Mouse (Mus musculus): Measurements from ENCODE around the gene Tbx5. TPM values are rescaled to one million over a fixed set of nuclear protein-coding genes. Genes with fewer than 3 reads are reported as not detected.

Gene Tbx5
- polyA plus RNA-seq, 1 experiment from 2014 or later = 58.7 TPM

DNA sequence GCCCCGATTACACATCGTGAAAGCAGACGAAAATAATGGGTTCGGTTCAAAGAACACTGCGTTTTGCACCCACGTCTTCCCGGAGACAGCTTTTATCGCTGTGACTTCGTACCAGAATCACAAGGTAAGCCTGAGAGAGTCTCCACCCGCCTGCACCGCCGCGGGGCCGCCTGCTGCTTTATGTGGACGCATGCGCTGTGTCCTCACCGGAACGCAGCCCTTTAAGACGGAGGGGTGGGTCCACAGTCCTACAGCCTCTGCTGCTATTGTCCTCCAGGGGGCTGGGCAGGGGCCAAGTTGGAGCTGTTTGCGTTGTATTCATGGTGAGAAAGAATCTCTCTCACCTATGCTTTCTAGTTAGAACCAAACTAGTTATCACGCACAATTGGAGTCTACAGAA, 12.5 kb downstream of the Tbx5 start:
- H3K4me1 ChIP-seq (replicated peaks; ENCODE audit: control insufficient read depth, insufficient read depth, low read length) = peaks cover 14% of the 10 kb centered on the region
- H3K27ac ChIP-seq (ENCODE audit: low read length) = peak overlapping the region; percentile 25
- H3K27me3 ChIP-seq (ENCODE audit: control insufficient read depth, insufficient read depth, low read depth, low read length) = peaks cover 27% of the 10 kb centered on the region
- peak; percentile 32; the same call in 1 of the 2 replicates for ATAC-seq (ENCODE audit: low read depth)
- H3K9me3 ChIP-seq (ENCODE audit: control insufficient read depth, low read length) = no peaks in the 10 kb centered on the region
- WGBS = 1% methylated on average over 21 of the region's 21 CpGs
- H3K4me3 ChIP-seq (ENCODE audit: low read length) = peak overlapping the region; percentile 35
- H3K4me2 ChIP-seq (ENCODE audit: low read depth, low read length) = peak overlapping the region; percentile 61
- H3K9ac ChIP-seq (ENCODE audit: low read length) = peak overlapping the region; percentile 56
- no peaks in the 10 kb centered on the region; the same call in 1 of the 2 replicates for H3K36me3 ChIP-seq (ENCODE audit: control insufficient read depth, insufficient read depth, low read length)

DNA sequence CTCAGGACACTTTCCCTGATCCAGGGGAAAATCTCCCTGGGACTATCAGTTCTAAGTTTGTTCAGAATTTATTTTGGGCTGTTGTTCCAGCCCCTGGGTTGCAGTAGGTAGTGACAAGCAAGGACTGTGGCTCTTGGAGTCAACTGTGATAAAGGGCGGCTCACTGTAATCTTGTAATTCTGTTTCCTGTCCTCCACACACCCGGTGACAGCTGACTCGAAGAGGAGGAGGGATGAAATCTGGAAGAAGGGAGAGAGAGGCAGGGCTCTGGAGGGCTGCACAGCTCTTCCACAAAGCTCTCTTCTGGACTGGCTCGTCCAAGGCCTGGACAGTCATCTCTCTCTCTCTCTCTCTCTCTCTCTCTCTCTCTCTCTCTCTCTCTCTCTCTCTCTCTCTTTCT, 24.6 kb downstream of the Tbx5 start:
- Histone ChIP-seq H3K27me3 (ENCODE audit: control insufficient read depth, insufficient read depth, low read depth, low read length) (no peaks in the 10 kb centered on the region), H3K4me2 (ENCODE audit: low read depth, low read length) (no peak overlapping the region), H3K4me1 (replicated peaks; ENCODE audit: control insufficient read depth, insufficient read depth, low read length) (no peaks in the 10 kb centered on the region), H3K4me3 (ENCODE audit: low read length) (no peak overlapping the region), H3K36me3 (ENCODE audit: control insufficient read depth, insufficient read depth, low read length) (peaks cover 10% of the 10 kb centered on the region; the same call in 1 of the 2 replicates), H3K27ac (ENCODE audit: low read length) (no peak overlapping the region), H3K9me3 (ENCODE audit: control insufficient read depth, low read length) (no peaks in the 10 kb centered on the region), H3K9ac (ENCODE audit: low read length) (no peak overlapping the region)
- ATAC-seq (ENCODE audit: low read depth) = peak; percentile 34; the same call in 1 of the 2 replicates
- whole genome bisulfite sequencing = 17% methylated on average over 4 of the region's 4 CpGs

DNA sequence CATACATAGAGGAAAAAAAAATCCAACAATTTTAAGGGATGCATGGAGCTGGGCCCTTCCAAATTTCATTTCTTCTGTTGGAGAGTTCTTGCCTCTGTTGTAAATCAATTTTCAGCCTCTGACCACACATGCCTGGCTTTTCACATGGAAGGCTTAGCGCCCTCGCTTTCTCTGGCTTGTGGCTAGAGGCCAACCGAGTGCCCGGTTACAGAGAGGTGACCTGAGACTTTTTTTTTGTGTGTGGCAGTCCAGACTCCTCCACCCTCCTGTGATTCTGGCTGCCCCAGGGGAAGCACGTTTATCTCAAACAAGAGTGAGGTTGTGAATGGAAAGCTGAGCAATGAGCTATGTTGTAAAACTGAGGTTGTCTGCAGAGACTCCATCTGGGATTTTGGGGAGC, 28.8 kb downstream of the Tbx5 start:
- WGBS = 74% methylated on average over 5 of the region's 5 CpGs
- Histone ChIP-seq H3K9ac (ENCODE audit: low read length) (no peak overlapping the region), H3K27me3 (ENCODE audit: control insufficient read depth, insufficient read depth, low read depth, low read length) (no peaks in the 10 kb centered on the region), H3K4me3 (ENCODE audit: low read length) (no peak overlapping the region), H3K36me3 (ENCODE audit: control insufficient read depth, insufficient read depth, low read length) (peaks cover 10% of the 10 kb centered on the region; the same call in 1 of the 2 replicates), H3K27ac (ENCODE audit: low read length) (no peak overlapping the region), H3K9me3 (ENCODE audit: control insufficient read depth, low read length) (no peaks in the 10 kb centered on the region), H3K4me2 (ENCODE audit: low read depth, low read length) (no peak overlapping the region), H3K4me1 (replicated peaks; ENCODE audit: control insufficient read depth, insufficient read depth, low read length) (no peaks in the 10 kb centered on the region)
- ATAC-seq (ENCODE audit: low read depth) = no peak

DNA sequence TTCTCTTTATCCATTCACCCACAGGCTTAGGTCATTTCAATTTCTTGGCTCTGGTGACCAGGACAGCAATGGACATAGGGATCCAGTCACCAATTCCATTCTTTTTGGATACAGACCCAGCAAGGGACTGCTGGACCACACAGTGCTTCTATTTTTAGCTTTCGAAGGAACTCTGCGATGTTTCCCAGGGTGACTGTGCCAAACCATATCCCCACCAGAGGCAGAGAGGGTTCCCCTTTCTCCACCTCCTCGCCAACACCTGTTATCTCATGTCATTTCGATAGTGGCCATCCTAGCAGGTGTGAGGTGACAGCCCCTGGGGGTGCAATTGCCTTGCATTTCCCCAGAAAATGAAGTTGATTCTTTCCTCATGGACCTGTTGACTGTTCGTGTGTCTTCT, 30.0 kb downstream of the Tbx5 start:
- no peak overlapping the region for H3K9ac ChIP-seq (ENCODE audit: low read length)
- no peaks in the 10 kb centered on the region for H3K4me1 ChIP-seq (replicated peaks; ENCODE audit: control insufficient read depth, insufficient read depth, low read length)
- no peak overlapping the region for H3K4me3 ChIP-seq (ENCODE audit: low read length)
- no peaks in the 10 kb centered on the region for H3K27me3 ChIP-seq (ENCODE audit: control insufficient read depth, insufficient read depth, low read depth, low read length)
- H3K9me3 ChIP-seq (ENCODE audit: control insufficient read depth, low read length) = no peaks in the 10 kb centered on the region
- no peak overlapping the region for H3K4me2 ChIP-seq (ENCODE audit: low read depth, low read length)
- no peak for ATAC-seq (ENCODE audit: low read depth)
- peaks cover 14% of the 10 kb centered on the region; the same call in 1 of the 2 replicates for H3K36me3 ChIP-seq (ENCODE audit: control insufficient read depth, insufficient read depth, low read length)
- WGBS = 74% methylated on average over 5 of the region's 5 CpGs
- no peak overlapping the region for H3K27ac ChIP-seq (ENCODE audit: low read length)

DNA sequence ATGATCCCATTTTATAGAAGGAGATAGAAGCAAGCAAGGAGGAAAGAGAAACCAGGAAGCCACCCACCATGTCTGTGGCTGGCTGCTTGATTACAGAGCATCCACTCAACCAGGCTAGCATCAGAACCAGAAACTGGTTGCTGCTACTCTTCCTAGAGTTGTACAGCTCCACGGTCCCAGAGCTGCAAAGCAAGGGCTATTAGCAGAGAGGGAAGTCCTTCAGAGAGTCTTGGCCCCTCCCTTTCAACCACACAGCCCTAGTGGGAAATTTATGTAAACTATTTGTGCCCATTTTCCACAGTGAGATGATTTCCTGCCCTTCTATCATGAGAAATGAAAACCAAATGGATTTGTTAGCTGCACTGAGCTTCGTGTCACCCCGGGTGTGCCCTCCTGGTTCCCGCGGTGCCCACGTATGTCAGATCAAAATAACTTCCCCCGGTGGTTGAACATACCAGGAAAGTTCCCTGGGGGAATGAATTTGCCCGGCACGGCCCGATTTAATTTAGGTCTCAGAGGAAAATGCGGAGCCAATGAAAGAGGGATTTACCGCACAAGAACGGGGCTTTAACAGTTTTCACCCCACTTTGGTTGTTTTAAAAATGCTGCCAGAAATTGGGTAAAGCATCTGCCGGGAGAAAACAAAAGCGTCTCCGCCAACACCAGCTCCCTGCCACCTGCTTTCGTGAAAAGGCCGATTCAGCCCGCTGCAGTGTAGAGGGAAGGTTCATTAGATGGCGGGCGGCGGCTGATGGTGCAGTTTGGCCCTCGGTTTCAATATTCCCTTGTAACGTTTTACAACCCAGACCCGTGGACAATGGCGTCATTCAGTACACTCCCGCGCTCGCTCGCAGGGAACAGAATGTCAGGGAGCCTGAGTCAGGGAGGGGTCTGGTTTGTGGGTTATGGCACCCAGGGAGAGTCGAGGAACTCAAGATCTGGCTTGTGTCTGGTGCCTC, 34.1 kb downstream of the Tbx5 start:
- Histone ChIP-seq H3K36me3 (ENCODE audit: control insufficient read depth, insufficient read depth, low read length) (peaks cover 21% of the 10 kb centered on the region), H3K4me3 (ENCODE audit: low read length) (no peak overlapping the region), H3K4me1 (replicated peaks; ENCODE audit: control insufficient read depth, insufficient read depth, low read length) (no peaks in the 10 kb centered on the region), H3K9ac (ENCODE audit: low read length) (no peak overlapping the region), H3K27ac (ENCODE audit: low read length) (no peak overlapping the region), H3K9me3 (ENCODE audit: control insufficient read depth, low read length) (no peaks in the 10 kb centered on the region), H3K27me3 (ENCODE audit: control insufficient read depth, insufficient read depth, low read depth, low read length) (no peaks in the 10 kb centered on the region), H3K4me2 (ENCODE audit: low read depth, low read length) (peak overlapping the region; percentile 23)
- 43% methylated on average over 31 of the region's 31 CpGs for WGBS
- no peak for ATAC-seq (ENCODE audit: low read depth)

DNA sequence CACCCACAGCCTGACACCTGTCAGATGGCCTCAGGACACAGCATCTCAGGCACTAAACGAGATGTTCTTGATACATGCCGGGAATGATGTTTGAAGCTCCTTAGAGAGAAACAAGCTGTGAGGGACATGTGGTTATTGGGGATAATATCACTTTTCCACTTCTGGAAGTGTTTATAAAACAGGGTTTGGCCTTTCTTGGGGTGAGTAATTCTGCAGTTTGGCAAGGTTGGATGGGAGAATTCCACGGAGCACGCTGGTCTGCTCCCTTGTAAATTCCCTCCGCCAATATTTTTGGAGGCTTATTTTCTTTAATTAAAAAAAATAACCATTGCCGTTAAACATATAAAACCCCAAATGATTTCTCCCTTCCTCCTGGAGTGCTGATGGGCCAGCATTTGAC, 35.5 kb downstream of the Tbx5 start:
- Histone ChIP-seq H3K9me3 (ENCODE audit: control insufficient read depth, low read length) (no peaks in the 10 kb centered on the region), H3K9ac (ENCODE audit: low read length) (no peak overlapping the region), H3K4me2 (ENCODE audit: low read depth, low read length) (no peak overlapping the region), H3K4me3 (ENCODE audit: low read length) (no peak overlapping the region), H3K27ac (ENCODE audit: low read length) (no peak overlapping the region), H3K27me3 (ENCODE audit: control insufficient read depth, insufficient read depth, low read depth, low read length) (no peaks in the 10 kb centered on the region; the same call in 1 of the 2 replicates), H3K4me1 (replicated peaks; ENCODE audit: control insufficient read depth, insufficient read depth, low read length) (no peaks in the 10 kb centered on the region), H3K36me3 (ENCODE audit: control insufficient read depth, insufficient read depth, low read length) (peaks cover 23% of the 10 kb centered on the region)
- WGBS = 66% methylated on average over 6 of the region's 6 CpGs
- ATAC-seq (ENCODE audit: low read depth) = no peak

DNA sequence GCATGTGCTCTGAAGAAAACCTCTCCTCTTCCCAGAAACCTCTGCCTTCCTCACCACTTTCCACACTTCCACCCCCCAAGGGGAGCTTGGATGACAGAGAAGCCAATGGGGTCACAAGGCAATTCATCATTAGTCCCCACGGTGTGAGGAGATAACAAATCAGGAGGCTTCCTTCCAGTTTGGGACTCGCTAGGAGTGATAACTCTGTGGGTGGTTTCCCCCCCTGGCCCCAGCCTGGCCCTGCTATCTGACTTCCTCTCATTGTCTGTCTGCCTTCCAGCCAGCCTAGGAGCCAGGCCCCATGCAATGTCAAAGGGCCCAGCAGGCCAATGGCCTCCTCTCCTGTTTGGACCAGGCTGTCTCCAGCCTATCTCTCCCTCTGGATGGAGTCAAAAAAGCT, 43.0 kb downstream of the Tbx5 start:
- H3K4me3 ChIP-seq (ENCODE audit: low read length) = no peak overlapping the region
- no peak overlapping the region for H3K4me2 ChIP-seq (ENCODE audit: low read depth, low read length)
- no peak overlapping the region for H3K27ac ChIP-seq (ENCODE audit: low read length)
- ATAC-seq (ENCODE audit: low read depth) = peak; percentile 36
- H3K36me3 ChIP-seq (ENCODE audit: control insufficient read depth, insufficient read depth, low read length) = peaks cover 23% of the 10 kb centered on the region
- H3K4me1 ChIP-seq (replicated peaks; ENCODE audit: control insufficient read depth, insufficient read depth, low read length) = peaks cover 4% of the 10 kb centered on the region
- H3K27me3 ChIP-seq (ENCODE audit: control insufficient read depth, insufficient read depth, low read depth, low read length) = no peaks in the 10 kb centered on the region; the same call in 1 of the 2 replicates
- no peak overlapping the region for H3K9ac ChIP-seq (ENCODE audit: low read length)
- 4% methylated on average over 2 of the region's 2 CpGs for WGBS
- H3K9me3 ChIP-seq (ENCODE audit: control insufficient read depth, low read length) = no peaks in the 10 kb centered on the region

DNA sequence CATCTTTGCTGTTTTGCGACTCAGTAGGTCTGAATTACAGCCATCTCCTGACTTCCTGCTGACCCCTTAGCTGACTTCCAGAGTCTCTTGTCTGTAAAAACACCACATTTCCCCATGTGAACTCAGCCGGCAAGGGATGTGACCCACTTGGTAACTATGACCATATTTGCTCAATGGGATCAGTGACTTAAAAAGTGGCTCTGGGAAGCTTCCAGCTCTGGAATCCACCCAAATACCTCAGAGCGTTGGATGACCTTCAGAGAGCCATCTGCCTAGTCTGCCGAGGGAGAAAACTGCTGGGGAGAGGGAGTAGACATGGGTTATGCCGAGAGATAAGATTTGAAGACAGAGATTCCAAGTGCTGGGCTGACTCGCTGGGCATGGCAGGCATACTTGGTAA, 44.7 kb downstream of the Tbx5 start:
- Histone ChIP-seq H3K4me2 (ENCODE audit: low read depth, low read length) (no peak overlapping the region), H3K4me3 (ENCODE audit: low read length) (no peak overlapping the region), H3K9ac (ENCODE audit: low read length) (no peak overlapping the region), H3K4me1 (replicated peaks; ENCODE audit: control insufficient read depth, insufficient read depth, low read length) (peaks cover 4% of the 10 kb centered on the region), H3K27me3 (ENCODE audit: control insufficient read depth, insufficient read depth, low read depth, low read length) (no peaks in the 10 kb centered on the region; the same call in 1 of the 2 replicates), H3K36me3 (ENCODE audit: control insufficient read depth, insufficient read depth, low read length) (peaks cover 18% of the 10 kb centered on the region), H3K27ac (ENCODE audit: low read length) (no peak overlapping the region), H3K9me3 (ENCODE audit: control insufficient read depth, low read length) (no peaks in the 10 kb centered on the region)
- ATAC-seq (ENCODE audit: low read depth) = peak; percentile 55
- 39% methylated on average over 6 of the region's 6 CpGs for WGBS

DNA sequence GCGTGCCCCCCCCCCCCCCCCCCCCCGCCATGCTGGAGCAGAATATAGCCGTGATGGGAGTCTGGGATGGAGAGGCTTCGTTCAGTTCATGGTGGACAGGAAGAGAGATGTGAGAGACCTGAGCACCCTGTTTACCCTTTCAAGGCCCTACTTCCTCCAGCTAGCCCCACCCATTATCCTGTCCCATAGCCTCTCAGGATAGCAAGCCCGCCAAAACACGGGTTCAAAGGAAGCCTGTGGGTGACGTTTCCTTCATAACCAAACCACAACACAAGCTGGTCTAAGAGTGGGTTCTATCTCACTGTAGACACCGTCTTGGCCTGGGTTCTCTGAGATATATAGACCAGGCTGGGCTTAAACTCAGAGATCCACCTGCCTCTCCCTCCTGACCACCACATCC, 53.1 kb downstream of the Tbx5 start:
- H3K4me1 ChIP-seq (replicated peaks; ENCODE audit: control insufficient read depth, insufficient read depth, low read length) = no peaks in the 10 kb centered on the region
- 55% methylated on average over 6 of the region's 8 CpGs for WGBS
- H3K36me3 ChIP-seq (ENCODE audit: control insufficient read depth, insufficient read depth, low read length) = peaks cover 16% of the 10 kb centered on the region
- H3K9ac ChIP-seq (ENCODE audit: low read length) = no peak overlapping the region
- H3K27me3 ChIP-seq (ENCODE audit: control insufficient read depth, insufficient read depth, low read depth, low read length) = no peaks in the 10 kb centered on the region
- H3K9me3 ChIP-seq (ENCODE audit: control insufficient read depth, low read length) = no peaks in the 10 kb centered on the region; the same call in 1 of the 2 replicates
- no peak overlapping the region for H3K4me2 ChIP-seq (ENCODE audit: low read depth, low read length)
- no peak overlapping the region for H3K4me3 ChIP-seq (ENCODE audit: low read length)
- peak; percentile 26; the same call in 1 of the 2 replicates for ATAC-seq (ENCODE audit: low read depth)
- H3K27ac ChIP-seq (ENCODE audit: low read length) = no peak overlapping the region

Measured in lung, embryonic 16.5 days (tissue).